Mouse (Mus musculus) embryonic facial prominence, embryonic 12.5 days (tissue): ENCODE data around the gene Ncor2. TPM values are rescaled to one million over a fixed set of nuclear protein-coding genes. Genes with fewer than 3 reads are reported as not detected.

Experiments
- ATAC-seq: fragments of 200-750 bp; cut with Nextera tagmentation; 2 replicates; pipeline ENCODE4 v1.8.0; 2017; ENCODE audit not compliant: insufficient number of reproducible peaks, insufficient read depth, low FRiP score, low TSS enrichment
- H3K27ac ChIP-seq: fragments of 300-500 bp; sonication (generic); 2 replicates; pipeline ENCODE4 v1.5.1; 2016; ENCODE audit warnings: mild to moderate bottlenecking
- H3K27me3 ChIP-seq: fragments of 300-500 bp; sonication (generic); 2 replicates; pipeline ENCODE4 v1.6.1; 2016; ENCODE audit warnings: mild to moderate bottlenecking, moderate library complexity
- H3K36me3 ChIP-seq: fragments of 300-500 bp; sonication (generic); 2 replicates; pipeline ENCODE4 v1.6.1; 2016; ENCODE audit warnings: mild to moderate bottlenecking
- H3K4me1 ChIP-seq: fragments of 300-500 bp; sonication (generic); 2 replicates; pipeline ENCODE4 v1.6.1; 2016
- H3K4me2 ChIP-seq: fragments of 300-500 bp; sonication (generic); replicated peaks from 2 replicates; pipeline ENCODE4 v1.6.1; 2016; ENCODE audit warnings: mild to moderate bottlenecking, moderate library complexity
- H3K4me3 ChIP-seq: fragments of 300-500 bp; sonication (generic); 2 replicates; pipeline ENCODE4 v1.5.1; 2016; ENCODE audit warnings: mild to moderate bottlenecking
- H3K9ac ChIP-seq: fragments of 300-500 bp; sonication (generic); 2 replicates; pipeline ENCODE4 v1.6.1; 2016; ENCODE audit warnings: mild to moderate bottlenecking, moderate library complexity
- H3K9me3 ChIP-seq: fragments of 300-500 bp; sonication (generic); 2 replicates; pipeline ENCODE4 v1.6.1; 2016; ENCODE audit warnings: mild to moderate bottlenecking, moderate library complexity
- WGBS: fragments of 180-500 bp; shearing (Covaris S2); methylation state at CpG from one replicate; pipeline ENCODE4 v1.1.7; 2016; 5-methylcytosine and 5-hydroxymethylcytosine counted together
- polyA plus RNA-seq: library from polyadenylated mRNA; unstranded; fragments of >200 nt; fragmentation: Nextera tagmentation; extraction: Ambion mirVana; gene quantifications from 2 replicates; pipeline ENCODE4 v1.2.1, GENCODE M21; 2016

Ncor2 gene
- polyA plus RNA-seq, 1 experiment from 2014 or later: 31.6 TPM

- H3K4me3 ChIP-seq: no peak overlapping the region
- H3K27me3 ChIP-seq: no peaks in the 10 kb centered on the region
- peaks cover 4% of the 10 kb centered on the region for H3K4me1 ChIP-seq
- no peaks in the 10 kb centered on the region for H3K36me3 ChIP-seq
- no peak overlapping the region for H3K4me2 ChIP-seq
- no peaks in the 10 kb centered on the region for H3K9me3 ChIP-seq
- 21% methylated on average over 8 of the region's 8 CpGs for WGBS
- no peak for ATAC-seq
- no peak overlapping the region for H3K27ac ChIP-seq
- H3K9ac ChIP-seq: no peak overlapping the region
These were observed 209.2 kb downstream of the Ncor2 start for GRCm38 (mm10) chr5:124969790-124970189.

Other genes with a start within 250 kb of the Ncor2 start
- 27.7 and 28.6 TPM in 2 replicates for gene Rflna, start 176.0 kb downstream of the Ncor2 start, polyA plus RNA-seq
- 38.8 and 40.6 TPM in 2 replicates for gene Scarb1, start 161.9 kb upstream of the Ncor2 start, polyA plus RNA-seq
- 0.31 TPM in 2 replicates for gene Gm10382, start 210.1 kb upstream of the Ncor2 start, polyA plus RNA-seq
- gene Ubc, start 211.0 kb upstream of the Ncor2 start, polyA plus RNA-seq: 1,075 and 1,101 TPM in 2 replicates